Mouse (Mus musculus) lung, postnatal 0 days (tissue): ENCODE results near the gene Ttll11.

ENCODE experiments used
- CTCF ChIP-seq: IDR thresholded peaks from 2 replicates; pipeline ENCODE4 v1.5.1; 2016; ENCODE audit warnings: antibody characterized with exemption, mild to moderate bottlenecking
- EP300 ChIP-seq: IDR thresholded peaks from 2 replicates; pipeline ENCODE4 v1.6.1; 2016; ENCODE audit warnings: antibody characterized with exemption, mild to moderate bottlenecking, control low read depth

GRCm38 (mm10) chr2:35779266-35779665 is 200.4 kb downstream of the Ttll11 start:
- TF ChIP-seq CTCF (no peak), EP300 (no peak)
